ENCODE assay signal across 25 mouse cellular contexts in the genomic region with DNA sequence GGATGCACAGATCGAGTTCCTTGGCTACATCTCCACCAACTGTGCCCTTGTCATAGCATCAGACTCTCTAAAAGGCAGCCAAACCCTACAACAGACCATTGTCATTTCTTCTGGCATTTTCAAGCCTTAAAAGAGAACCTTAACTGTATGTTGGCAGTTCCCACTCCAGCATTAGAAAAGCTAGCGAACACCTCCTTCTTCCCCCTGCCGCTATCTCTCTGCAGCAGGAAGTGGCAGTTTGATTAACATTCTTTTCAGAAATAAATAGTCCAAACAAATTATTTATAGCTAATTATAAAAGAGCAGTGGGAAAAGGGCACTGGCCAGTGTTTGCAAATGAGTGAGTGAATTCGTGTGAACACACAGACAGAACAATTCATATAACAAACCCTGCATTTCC.
"Had no signal": no experiment of that assay in that cellular context is flagged by ENCODE, and none has a peak within 500 bp of the region (broad histone marks: within the 10 kb centered on the region; RNA-seq: fewer than 3 reads in every experiment).

No protein-coding gene starts in this region.

- H3K4me1 ChIP-seq: heart, embryonic 10.5 days; heart, embryonic 12.5 days; intestine, embryonic 15.5 days; limb, embryonic 10.5 days; limb, embryonic 12.5 days; liver, embryonic 13.5 days had no signal

- ATAC-seq: hindbrain, embryonic 16.5 days; inflammation-experienced regulatory T-cells, adult 6 months; intestine, embryonic 15.5 days; intestine, postnatal 0 days had no signal

- H3K27ac ChIP-seq: gastrocnemius, adult 2 months; heart, embryonic 10.5 days; hindbrain, embryonic 14.5 days; intestine, embryonic 15.5 days; layer of hippocampus, adult 2 months; left cerebral cortex, adult 2 months; limb, embryonic 10.5 days; limb, embryonic 12.5 days; liver, embryonic 13.5 days had no signal

- H3K36me3 ChIP-seq: heart, embryonic 10.5 days; heart, embryonic 12.5 days; intestine, embryonic 15.5 days; limb, embryonic 10.5 days; limb, embryonic 12.5 days; liver, embryonic 13.5 days had no signal

- H3K27me3 ChIP-seq: heart, embryonic 12.5 days; intestine, embryonic 15.5 days; liver, embryonic 13.5 days had no signal

- DNase-seq: gastrocnemius, adult 2 months; gastrocnemius, postnatal 10 days; gastrocnemius, postnatal 25 days; heart, adult 18-20 months; heart, postnatal 14 days; heart, postnatal 36 days; kidney, adult 18-20 months; kidney, adult 8-10 months; kidney, postnatal 10 days; kidney, postnatal 25 days; kidney, postnatal 4 days; liver; liver, embryonic 13.5 days had no signal

- H3K4me2 ChIP-seq: heart, embryonic 12.5 days; hindbrain, embryonic 14.5 days; intestine, embryonic 15.5 days; limb, embryonic 12.5 days; liver, embryonic 11.5 days; liver, embryonic 13.5 days had no signal

- H3K4me3 ChIP-seq: gastrocnemius, adult 2 months; heart, embryonic 10.5 days; heart, embryonic 12.5 days; intestine, embryonic 15.5 days; layer of hippocampus, adult 2 months; left cerebral cortex, adult 2 months; limb, embryonic 10.5 days; limb, embryonic 12.5 days; liver, embryonic 13.5 days had no signal

- H3K9me3 ChIP-seq: heart, embryonic 10.5 days; heart, embryonic 12.5 days; intestine, embryonic 15.5 days; limb, embryonic 10.5 days; limb, embryonic 12.5 days; liver, embryonic 13.5 days had no signal

- H3K9ac ChIP-seq: heart, embryonic 12.5 days; hindbrain, embryonic 14.5 days; intestine, embryonic 15.5 days; limb, embryonic 12.5 days; liver, embryonic 13.5 days had no signal
